Comparison of ENCODE assay signal across 8 mouse cellular contexts in genomic region chr6:146724581-146725383, GRCm38 (mm10). TPM values are rescaled to one million over a fixed set of nuclear protein-coding genes. Genes with fewer than 3 reads are reported as not detected.
DNase-seq lines count a peak whose midpoint lies in the region; ATAC-seq lines count a peak whose summit lies in the region.

Gene Stk38l, plus strand, starts transcription at chr6:146724995.

- H3K36me3 ChIP-seq in heart, embryonic 14.5 days (ENCODE audit: control insufficient read depth, insufficient read depth, low read length), result no peaks in the 10 kb centered on the region
- no peaks in the 10 kb centered on the region for H3K36me3 ChIP-seq in liver, embryonic 13.5 days
- no peaks in the 10 kb centered on the region for H3K36me3 ChIP-seq in stomach, embryonic 16.5 days (ENCODE audit: control insufficient read depth, insufficient read depth, low read length)

- peak within 1 kb of the TSS; percentile 84 to 96 for H3K4me3 ChIP-seq in heart, embryonic 14.5 days (ENCODE audit: control insufficient read depth in 1 of 2, insufficient read depth in 1 of 2, low read depth in 1 of 2, low read length in 2 of 2)
- peak within 1 kb of the TSS; percentile 90 for H3K4me3 ChIP-seq in liver, embryonic 13.5 days (replicated peaks)
- H3K4me3 ChIP-seq in stomach, embryonic 16.5 days (replicated peaks; ENCODE audit: low read length), result peak within 1 kb of the TSS; percentile 94

- peak; percentile 97 for DNase-seq in CD4-positive helper T cell, adult 2 months (ENCODE audit: low read depth, low spot score)
- peak; percentile 91 for DNase-seq in brain, embryonic 18.5 days (ENCODE audit: low read depth, low spot score)
- DNase-seq in kidney, postnatal 14 days, result peak; percentile 96
- DNase-seq in liver, embryonic 13.5 days, result peak; percentile 86
- DNase-seq in neural tube, embryonic 10.5 days (ENCODE audit: extremely low spot score, low spot score), result peak; percentile 97

- peak within 1 kb of the TSS; percentile 97 for H3K9ac ChIP-seq in heart, embryonic 14.5 days (ENCODE audit: low read length)
- peak within 1 kb of the TSS; percentile 91 for H3K9ac ChIP-seq in liver, embryonic 13.5 days
- peak within 1 kb of the TSS; percentile 88 for H3K9ac ChIP-seq in stomach, embryonic 16.5 days (ENCODE audit: low read length)

- H3K4me1 ChIP-seq in heart, embryonic 14.5 days (ENCODE audit: control insufficient read depth in 2 of 2, insufficient read depth in 2 of 2, low read length in 2 of 2), result peaks cover 0 to 14% of the 10 kb centered on the region in 2 experiments; a peak in 3 of 4 replicates
- peaks cover 16% of the 10 kb centered on the region for H3K4me1 ChIP-seq in liver, embryonic 13.5 days (replicated peaks)
- H3K4me1 ChIP-seq in stomach, embryonic 16.5 days (ENCODE audit: control insufficient read depth, insufficient read depth, low read length), result no peaks in the 10 kb centered on the region

- H3K27me3 ChIP-seq in heart, embryonic 14.5 days (ENCODE audit: control insufficient read depth, insufficient read depth, low read length), result no peaks in the 10 kb centered on the region
- H3K27me3 ChIP-seq in liver, embryonic 13.5 days, result no peaks in the 10 kb centered on the region
- H3K27me3 ChIP-seq in stomach, embryonic 16.5 days (ENCODE audit: control insufficient read depth, insufficient read depth, low read length), result no peaks in the 10 kb centered on the region

- peak; percentile 97 for ATAC-seq in erythroid progenitor cell, adult 5-6 weeks (replicated peaks; ENCODE audit: low FRiP score, poor library complexity, severe bottlenecking)
- peak; percentile 97 for ATAC-seq in heart, embryonic 14.5 days (ENCODE audit: insufficient number of reproducible peaks, insufficient read depth, low FRiP score, low read depth)
- ATAC-seq in liver, embryonic 13.5 days (ENCODE audit: low read depth), result peak; percentile 97
- ATAC-seq in stomach, embryonic 16.5 days (ENCODE audit: insufficient read depth, low FRiP score), result peak; percentile 97

- WGBS in heart, embryonic 14.5 days, result 2% methylated on average over 59 of the region's 87 CpGs
- 2% methylated on average over 67 of the region's 87 CpGs for WGBS in liver, embryonic 13.5 days (ENCODE audit: insufficient replicate concordance)
- 2% methylated on average over 85 of the region's 87 CpGs for WGBS in stomach, embryonic 16.5 days

- H3K4me2 ChIP-seq in heart, embryonic 14.5 days (ENCODE audit: low read length), result peak within 1 kb of the TSS; percentile 71
- peak within 1 kb of the TSS; percentile 95 for H3K4me2 ChIP-seq in liver, embryonic 13.5 days
- peak within 1 kb of the TSS; percentile 78 for H3K4me2 ChIP-seq in stomach, embryonic 16.5 days (ENCODE audit: low read depth, low read length)

- no peaks in the 10 kb centered on the region for H3K9me3 ChIP-seq in heart, embryonic 14.5 days (ENCODE audit: control insufficient read depth, low read length)
- no peaks in the 10 kb centered on the region for H3K9me3 ChIP-seq in liver, embryonic 13.5 days (replicated peaks)
- H3K9me3 ChIP-seq in stomach, embryonic 16.5 days (replicated peaks; ENCODE audit: control insufficient read depth, low read length), result no peaks in the 10 kb centered on the region

- H3K27ac ChIP-seq in heart, embryonic 14.5 days (replicated peaks in 1 of 2; ENCODE audit: control insufficient read depth in 1 of 2, insufficient read depth in 1 of 2, low read depth in 2 of 2, low read length in 2 of 2), result peak within 1 kb of the TSS; percentile 90 to 91
- H3K27ac ChIP-seq in liver, embryonic 13.5 days, result peak within 1 kb of the TSS; percentile 78
- peak within 1 kb of the TSS; percentile 91 for H3K27ac ChIP-seq in stomach, embryonic 16.5 days (ENCODE audit: low read length)

RNA-seq across cellular contexts. Expression of gene Stk38l, which starts in this region (rescaled TPM):
- 1.4 and 5.9 TPM in 2 replicates for total RNA-seq in erythroid progenitor cell, adult 5-6 weeks (2015; ENCODE audit: low replicate concordance)
- 3.2 TPM in 2 replicates for total RNA-seq in erythroid progenitor cell, adult 5-6 weeks (2017; ENCODE audit: low replicate concordance)
- 43.1 and 43.2 TPM in 2 replicates for polyA plus RNA-seq in heart, embryonic 14.5 days (2014; fragmentation: Nextera tagmentation; extraction: Ambion mirVana)
- 5.1 and 5.7 TPM in 2 replicates for polyA plus RNA-seq in liver, embryonic 13.5 days (2015; fragmentation: Nextera tagmentation; extraction: Ambion mirVana)
- polyA plus RNA-seq in stomach, embryonic 16.5 days (2015; fragmentation: Nextera tagmentation; extraction: Ambion mirVana), result 23.4 and 26.3 TPM in 2 replicates

Comparison
In these comparisons a context has a peak if more than half of its experiments do, and no peak if none do; other contexts are left out.
1. Peak in every context shown above with its lines: DNase-seq, ATAC-seq, H3K4me3 ChIP-seq and H3K27ac ChIP-seq.